Mouse (Mus musculus): Measurements from ENCODE around the gene Pdzd7.

- TF ChIP-seq CTCF (IDR thresholded peaks at IDR 0.05; ENCODE audit: low read depth) (no peak), EP300 (optimal IDR thresholded peaks at IDR 0.05) (no peak)
These were observed 34.9 kb downstream of the Pdzd7 start for GRCm38 (mm10) chr19:45010646-45011045.
